Mouse (Mus musculus) bone marrow, adult 2 months (tissue): ENCODE results near the gene Slc51b. TPM values are rescaled to one million over a fixed set of nuclear protein-coding genes. Genes with fewer than 3 reads are reported as not detected.
A peak's percentile ranks its signal among the peaks of the same experiment; 100 is the strongest.

Experiments used
- H3K27ac ChIP-seq: fragments of 200-500 bp; 2 replicates; pipeline ENCODE4 v1.5.1; 2012; ENCODE audit warnings: low read depth, mild to moderate bottlenecking, control low read depth, inconsistent platforms, low read length; ENCODE audit not compliant: control insufficient read depth, poor library complexity, insufficient read depth
- H3K4me1 ChIP-seq: fragments of 200-500 bp; 2 replicates; pipeline ENCODE4 v1.6.1; 2011; ENCODE audit warnings: low read length; ENCODE audit not compliant: control insufficient read depth, insufficient read depth
- H3K4me3 ChIP-seq: fragments of 200-500 bp; replicated peaks from 2 replicates; pipeline ENCODE3; 2011; ENCODE audit warnings: mild to moderate bottlenecking, low read depth, low read length, control low read depth; ENCODE audit not compliant: control insufficient read depth
- CTCF ChIP-seq: fragments of 200-500 bp; IDR thresholded peaks from 2 replicates; pipeline ENCODE4 v1.5.1; 2011; ENCODE audit warnings: low read length, control low read depth; ENCODE audit not compliant: control insufficient read depth, insufficient read depth
- POLR2A ChIP-seq: fragments of 200-500 bp; IDR thresholded peaks from 2 replicates; pipeline ENCODE4 v1.6.1; 2011; ENCODE audit warnings: low read depth, mild to moderate bottlenecking, control low read depth, low read length, borderline replicate concordance; ENCODE audit not compliant: control insufficient read depth
- WGBS: fragments of 180-500 bp; shearing (Covaris S2); methylation state at CpG from one replicate; pipeline ENCODE4 v1.1.7; 2018; 5-methylcytosine and 5-hydroxymethylcytosine counted together
- polyA plus RNA-seq: library from polyadenylated mRNA; stranded (reverse); fragments of >200 nt; gene quantifications from 2 replicates; pipeline ENCODE4 v1.2.4, GENCODE M21; 2011; ENCODE audit warnings: low replicate concordance; ENCODE audit not compliant: missing spikeins, insufficient read depth, insufficient read length

Slc51b gene
- not detected in 2 replicates for polyA plus RNA-seq

DNA sequence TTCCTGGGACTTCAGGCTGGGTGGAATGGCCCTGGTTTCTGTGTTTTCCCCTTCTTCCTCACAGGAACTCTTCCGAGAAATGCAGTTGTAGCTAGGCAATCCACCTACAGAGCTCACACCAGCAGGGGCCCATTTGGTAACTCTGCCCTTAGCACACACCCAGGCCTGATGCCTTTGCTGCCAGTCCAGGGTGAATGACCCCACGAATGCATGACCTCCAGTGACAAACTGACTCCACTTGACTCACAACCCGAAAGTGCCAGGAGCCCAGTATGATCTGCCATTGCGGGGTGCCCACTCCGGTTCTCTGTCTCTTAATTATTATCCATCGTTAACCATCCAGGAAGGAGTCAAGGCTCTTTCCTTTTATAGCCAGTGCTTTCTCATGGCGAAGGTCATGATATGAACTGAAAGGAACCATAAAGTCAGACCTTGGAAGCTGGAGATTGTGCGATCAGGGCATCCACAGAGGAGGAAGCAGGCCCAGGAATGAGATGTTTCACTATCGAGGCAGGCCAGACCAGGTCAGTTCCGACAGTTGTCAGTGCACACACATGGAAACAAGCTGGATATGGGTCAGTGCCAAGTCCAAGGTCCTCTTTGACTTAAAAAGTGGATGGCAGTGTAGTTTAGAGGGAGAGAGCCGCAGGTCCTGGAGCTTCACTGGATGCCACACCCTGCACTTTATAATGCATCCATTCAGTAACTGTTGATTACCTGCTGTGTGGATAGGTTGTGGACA, at the start of gene Slc51b:
TSS of gene Slc51b (minus strand) at position 196 of the 742 bp plus-strand sequence.
- Histone ChIP-seq H3K4me1 (peaks cover 4% of the 10 kb centered on the region), H3K27ac (no peak within 1 kb of the TSS), H3K4me3 (no peak within 1 kb of the TSS)
- 84% methylated on average over 11 of the region's 11 CpGs for WGBS
- no peak for TF ChIP-seq POLR2A
- no peak for TF ChIP-seq CTCF

DNA sequence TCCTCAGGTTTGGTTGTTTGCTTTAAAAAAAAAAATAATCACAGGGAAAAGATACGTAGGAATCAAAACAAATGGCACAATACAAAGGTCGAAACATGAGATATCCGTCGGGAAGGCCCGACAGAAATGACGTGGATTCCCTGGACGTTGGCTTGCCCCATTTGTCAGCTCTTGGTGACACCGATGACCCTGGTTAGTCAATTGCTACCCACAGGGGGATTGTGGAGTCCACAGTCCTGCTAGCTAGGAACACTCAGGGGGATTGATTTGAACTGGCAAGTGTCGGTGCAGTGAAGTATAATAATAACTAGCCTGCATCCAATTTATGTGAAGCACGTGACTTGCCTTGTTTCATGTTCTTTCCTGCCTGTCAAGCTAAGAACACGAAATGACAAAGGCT, 44.9 kb upstream of the Slc51b start:
- WGBS = 80% methylated on average over 11 of the region's 11 CpGs
- Histone ChIP-seq H3K4me1 (no peaks in the 10 kb centered on the region; the same call in 1 of the 2 replicates), H3K4me3 (no peak overlapping the region), H3K27ac (no peak overlapping the region)
- no peak for TF ChIP-seq POLR2A
- no peak for TF ChIP-seq CTCF

DNA sequence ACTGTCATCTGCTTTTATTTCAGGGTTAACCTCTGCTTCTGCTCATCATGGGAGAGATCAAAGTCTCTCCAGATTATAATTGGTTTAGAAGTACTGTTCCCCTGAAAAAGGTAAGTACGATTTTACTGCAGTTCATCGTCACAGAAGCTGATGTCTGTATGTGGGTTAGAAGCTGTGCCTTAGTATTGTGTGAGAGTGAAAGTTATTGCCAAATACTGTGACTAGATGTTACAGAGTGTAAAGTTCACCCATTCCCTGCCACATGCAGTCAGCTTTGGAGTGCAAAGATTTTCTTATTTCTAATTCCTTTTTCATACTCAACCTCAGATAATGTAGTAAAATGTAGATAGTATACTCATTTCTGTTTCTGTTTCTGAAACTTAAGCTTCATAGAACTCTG, 42.5 kb upstream of the Slc51b start:
- H3K4me1 ChIP-seq = no peaks in the 10 kb centered on the region; the same call in 1 of the 2 replicates
- 91% methylated on average over 2 of the region's 2 CpGs for WGBS
- H3K27ac ChIP-seq = no peak overlapping the region
- H3K4me3 ChIP-seq = no peak overlapping the region
- no peak for TF ChIP-seq POLR2A
- TF ChIP-seq CTCF = no peak

DNA sequence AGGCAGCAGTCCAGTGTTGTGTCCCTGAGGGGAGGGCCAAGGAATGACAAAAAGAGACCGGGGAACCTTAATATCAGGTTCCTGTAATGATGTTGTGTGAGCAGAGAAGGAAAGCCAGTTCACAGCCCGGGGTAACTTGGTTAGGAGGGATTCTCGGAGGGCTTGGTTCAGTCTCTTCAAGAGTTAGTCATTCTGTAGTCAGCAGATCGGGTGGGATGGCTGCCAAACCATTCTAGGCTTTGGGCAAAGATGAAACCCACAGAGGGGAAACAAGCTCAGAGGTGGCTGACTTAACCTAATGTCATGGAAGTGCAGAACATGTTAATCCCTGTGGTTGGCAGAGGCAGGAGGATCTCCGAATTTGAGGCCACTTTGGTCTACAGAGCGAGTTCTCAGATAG, 41.4 kb upstream of the Slc51b start:
- no peak overlapping the region; the same call in 1 of the 2 replicates for H3K27ac ChIP-seq
- no peak overlapping the region for H3K4me3 ChIP-seq
- peaks cover 1% of the 10 kb centered on the region; the same call in 1 of the 2 replicates for H3K4me1 ChIP-seq
- TF ChIP-seq POLR2A (no peak), CTCF (no peak)
- WGBS = 53% methylated on average over 6 of the region's 6 CpGs

DNA sequence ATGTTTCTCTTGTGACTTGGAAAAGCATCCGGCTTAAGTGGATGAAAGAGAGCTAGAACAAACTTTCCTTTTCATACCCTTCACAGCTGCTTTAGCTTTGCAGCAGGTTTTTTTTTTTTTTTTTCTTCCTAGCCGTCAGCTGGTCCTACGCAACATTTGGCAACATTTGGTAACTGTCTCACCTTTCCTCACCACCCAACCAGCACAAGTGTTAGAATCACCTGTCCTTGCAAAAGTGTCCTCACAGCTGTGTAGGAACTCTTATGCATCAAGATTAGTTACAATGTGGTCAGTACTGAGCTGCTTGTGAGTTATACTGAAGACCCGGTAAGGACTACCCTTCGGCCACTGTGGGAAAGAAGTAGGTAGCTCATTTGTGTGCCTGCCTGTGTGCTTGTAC, 39.8 kb upstream of the Slc51b start:
- H3K4me1 ChIP-seq = peaks cover 1% of the 10 kb centered on the region; the same call in 1 of the 2 replicates
- WGBS = 66% methylated on average over 5 of the region's 5 CpGs
- H3K4me3 ChIP-seq = no peak overlapping the region
- H3K27ac ChIP-seq = no peak overlapping the region
- TF ChIP-seq POLR2A (no peak), CTCF (no peak)

DNA sequence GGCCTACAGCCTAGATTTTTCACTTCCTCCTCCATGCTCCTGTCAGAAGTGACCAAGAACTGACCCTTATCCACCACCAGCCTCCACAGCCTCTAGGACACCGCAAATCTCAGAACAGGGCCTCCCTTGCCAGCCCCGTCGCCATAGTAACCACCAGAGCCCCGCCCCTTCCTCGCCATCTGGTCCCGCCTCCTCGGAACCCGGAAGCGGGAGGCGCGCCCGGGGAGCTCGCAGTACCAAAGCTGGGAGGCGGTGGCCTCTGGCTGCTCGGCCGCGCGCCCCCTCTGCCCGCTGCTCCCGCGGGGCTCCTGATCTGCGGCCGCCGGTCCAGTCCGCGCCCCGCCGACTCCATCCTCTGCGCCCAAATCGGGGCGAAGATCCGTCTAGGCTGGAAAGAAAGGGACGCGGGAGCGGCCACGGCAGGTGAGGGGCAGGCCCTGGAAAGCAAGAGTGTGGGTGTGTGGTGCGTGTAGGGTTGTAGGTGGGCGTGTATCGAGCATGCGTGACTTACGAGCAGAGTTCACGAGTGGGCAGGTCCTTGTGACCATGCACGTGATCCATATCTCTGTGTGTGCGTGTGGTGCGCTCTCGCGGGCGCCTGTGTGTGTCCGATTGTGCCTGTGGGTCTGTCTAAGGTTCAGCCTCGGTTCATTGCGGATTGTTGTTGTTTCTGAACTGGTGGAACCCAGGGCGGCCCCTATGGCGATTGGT, 38.1 kb upstream of the Slc51b start, which contains the start of gene Spg21:
TSS of gene Spg21 (plus strand) at position 216 of the 711 bp plus-strand sequence.
- Histone ChIP-seq H3K27ac (peak within 1 kb of the TSS; percentile 90), H3K4me1 (peaks cover 1% of the 10 kb centered on the region; the same call in 1 of the 2 replicates), H3K4me3 (peak within 1 kb of the TSS; percentile 84)
- WGBS = under 1% methylated on average over 53 of the region's 53 CpGs
- TF ChIP-seq CTCF = no peak
- no peak; the same call in 1 of the 2 replicates for TF ChIP-seq POLR2A

DNA sequence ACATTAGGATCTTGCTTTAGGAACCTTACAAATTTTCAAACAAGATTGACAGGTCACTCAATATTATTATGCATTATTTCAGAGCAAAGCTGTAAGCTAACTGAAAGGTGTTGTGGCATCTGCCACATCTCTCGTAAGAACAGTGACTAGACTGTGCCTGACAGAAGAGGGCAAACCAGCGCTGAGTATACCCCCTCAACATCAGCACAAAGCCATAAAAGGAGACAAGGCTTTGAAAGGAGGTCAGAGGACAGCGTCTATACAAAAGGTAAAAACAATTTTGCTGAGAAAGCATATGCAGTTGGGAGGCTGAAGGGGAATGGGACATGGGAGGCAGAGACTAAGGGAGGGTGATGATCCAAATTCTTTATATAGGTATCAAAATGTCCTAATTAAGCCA, 37.4 kb upstream of the Slc51b start:
- WGBS = 69% methylated on average over 3 of the region's 3 CpGs
- H3K27ac ChIP-seq = no peak overlapping the region

DNA sequence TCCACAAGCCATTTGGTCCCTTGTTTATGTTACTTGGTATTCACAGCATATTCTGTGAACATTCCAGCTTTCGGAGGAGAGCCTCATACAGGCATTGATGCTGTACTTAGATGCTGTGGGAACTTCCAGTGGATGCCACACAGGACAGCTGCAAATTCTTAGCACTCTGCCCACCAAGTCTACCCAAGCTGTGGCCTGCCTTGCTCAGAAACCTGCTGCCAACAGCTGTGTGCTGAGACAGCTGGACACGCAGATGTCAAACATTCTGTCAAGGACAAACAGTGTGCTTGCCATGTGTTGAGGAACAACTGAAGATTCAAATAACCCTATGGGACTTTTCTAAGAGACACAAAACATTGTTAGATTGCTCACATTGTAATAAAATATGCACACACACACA, 36.2 kb upstream of the Slc51b start:
- H3K4me3 ChIP-seq = no peak overlapping the region
- 80% methylated on average over 2 of the region's 2 CpGs for WGBS
- H3K4me1 ChIP-seq = peaks cover 1% of the 10 kb centered on the region; the same call in 1 of the 2 replicates
- TF ChIP-seq CTCF (no peak), POLR2A (no peak)
- H3K27ac ChIP-seq = no peak overlapping the region

More for the DNA sequence above, 37.4 kb upstream of the Slc51b start:
- Histone ChIP-seq H3K4me3 (no peak overlapping the region), H3K4me1 (peaks cover 1% of the 10 kb centered on the region; the same call in 1 of the 2 replicates)
- TF ChIP-seq POLR2A (no peak), CTCF (no peak)
